Mouse (Mus musculus) hindbrain, embryonic 16.5 days (tissue): ENCODE measurements around the gene Gm10061. TPM values are rescaled to one million over a fixed set of nuclear protein-coding genes. Genes with fewer than 3 reads are reported as not detected.
"Not testable (repeated sequence)": the region's sequence is repeated elsewhere in the genome, so short reads cannot be mapped to it uniquely, and the experiment has no call there.

Experiments used
- ATAC-seq: fragments of 200-750 bp; cut with Nextera tagmentation; 2 replicates; pipeline ENCODE4 v1.8.0; 2017; ENCODE audit warnings: moderate TSS enrichment, moderate library complexity
- H3K27ac ChIP-seq: fragments of 300-500 bp; sonication (generic); 2 replicates; pipeline ENCODE4 v1.5.1; 2014; ENCODE audit warnings: low read depth, mild to moderate bottlenecking, control low read depth, low read length, moderate library complexity
- H3K27me3 ChIP-seq: fragments of 300-500 bp; sonication (generic); replicated peaks from 2 replicates; pipeline ENCODE4 v1.6.1; 2014; ENCODE audit warnings: low read length; ENCODE audit not compliant: control insufficient read depth, insufficient read depth
- H3K36me3 ChIP-seq: fragments of 300-500 bp; sonication (generic); 2 replicates; pipeline ENCODE4 v1.6.1; 2014; ENCODE audit warnings: mild to moderate bottlenecking, low read length, moderate library complexity, mixed read lengths; ENCODE audit not compliant: control insufficient read depth, insufficient read depth
- H3K4me1 ChIP-seq: fragments of 300-500 bp; sonication (generic); 2 replicates; pipeline ENCODE4 v1.6.1; 2014; ENCODE audit warnings: low read depth, low read length; ENCODE audit not compliant: control insufficient read depth, insufficient read depth
- H3K4me2 ChIP-seq: fragments of 300-500 bp; sonication (generic); 2 replicates; pipeline ENCODE4 v1.6.1; 2014; ENCODE audit warnings: mild to moderate bottlenecking, low read length, control low read depth, moderate library complexity
- H3K4me3 ChIP-seq: fragments of 300-500 bp; sonication (generic); 2 replicates; pipeline ENCODE4 v1.5.1; 2014; ENCODE audit warnings: mild to moderate bottlenecking, low read length, control low read depth, moderate library complexity
- H3K9ac ChIP-seq: fragments of 300-500 bp; sonication (generic); 2 replicates; pipeline ENCODE4 v1.6.1; 2014; ENCODE audit warnings: low read depth, mild to moderate bottlenecking, control low read depth, low read length, moderate library complexity
- H3K9me3 ChIP-seq: fragments of 300-500 bp; sonication (generic); 2 replicates; pipeline ENCODE4 v1.6.1; 2014; ENCODE audit warnings: mild to moderate bottlenecking, low read length, moderate library complexity; ENCODE audit not compliant: control insufficient read depth
- WGBS: fragments of 180-500 bp; shearing (Covaris S2); extraction: QIAGEN DNeasy Blood & Tissue Kit; methylation state at CpG from one replicate; pipeline ENCODE4 v1.1.7; 2014; 5-methylcytosine and 5-hydroxymethylcytosine counted together
- polyA plus RNA-seq: library from polyadenylated mRNA; unstranded; fragments of >200 nt; fragmentation: Nextera tagmentation; extraction: Ambion mirVana; gene quantifications from 2 replicates; pipeline ENCODE4 v1.2.1, GENCODE M21; 2015

Gm10061 gene
- not detected in 2 replicates for polyA plus RNA-seq

- WGBS: 100% methylated on average over 1 of the region's 1 CpGs
- no peaks in the 10 kb centered on the region for H3K4me1 ChIP-seq
- no peak within 1 kb of the TSS for H3K27ac ChIP-seq
- no peaks in the 10 kb centered on the region for H3K27me3 ChIP-seq
- H3K4me3 ChIP-seq: no peak within 1 kb of the TSS
- no peak within 1 kb of the TSS for H3K4me2 ChIP-seq
- H3K9me3 ChIP-seq: no peaks in the 10 kb centered on the region
- no peaks in the 10 kb centered on the region for H3K36me3 ChIP-seq
- ATAC-seq: no peak
- H3K9ac ChIP-seq: no peak within 1 kb of the TSS
Observed at GRCm38 (mm10) chr16:89150786-89151185, at the start of gene Gm10061. Gene Gm10061 (plus strand): TSS chr16:89151086.

GRCm38 (mm10) chr16:89140551-89140950 is 10.3 kb upstream of the Gm10061 start, which contains the start of gene Gm6358:
Gene Gm6358 (plus strand): TSS chr16:89140851.
- WGBS: 100% methylated on average over 1 of the region's 1 CpGs

GRCm38 (mm10) chr16:89157652-89158051 is 6.8 kb downstream of the Gm10061 start, which contains the start of gene Gm9789:
Gene Gm9789 (plus strand): TSS chr16:89157952.
- ATAC-seq: no peak
- H3K4me2 ChIP-seq: no peak within 1 kb of the TSS
- no peak within 1 kb of the TSS for H3K4me3 ChIP-seq
- H3K27ac ChIP-seq: no peak within 1 kb of the TSS
- no peaks in the 10 kb centered on the region for H3K27me3 ChIP-seq
- no peak within 1 kb of the TSS for H3K9ac ChIP-seq
- 89% methylated on average over 4 of the region's 4 CpGs for WGBS
- no peaks in the 10 kb centered on the region for H3K9me3 ChIP-seq
- H3K36me3 ChIP-seq: no peaks in the 10 kb centered on the region
- H3K4me1 ChIP-seq: no peaks in the 10 kb centered on the region

More at GRCm38 (mm10) chr16:89140551-89140950, 10.3 kb upstream of the Gm10061 start, which contains the start of gene Gm6358:
- no peak for ATAC-seq
- H3K27me3 ChIP-seq: no peaks in the 10 kb centered on the region
- H3K27ac ChIP-seq: no peak within 1 kb of the TSS
- no peak within 1 kb of the TSS for H3K4me3 ChIP-seq
- no peaks in the 10 kb centered on the region for H3K9me3 ChIP-seq
- H3K9ac ChIP-seq: no peak within 1 kb of the TSS
- no peaks in the 10 kb centered on the region for H3K4me1 ChIP-seq
- no peak within 1 kb of the TSS for H3K4me2 ChIP-seq
- H3K36me3 ChIP-seq: no peaks in the 10 kb centered on the region

DNA sequence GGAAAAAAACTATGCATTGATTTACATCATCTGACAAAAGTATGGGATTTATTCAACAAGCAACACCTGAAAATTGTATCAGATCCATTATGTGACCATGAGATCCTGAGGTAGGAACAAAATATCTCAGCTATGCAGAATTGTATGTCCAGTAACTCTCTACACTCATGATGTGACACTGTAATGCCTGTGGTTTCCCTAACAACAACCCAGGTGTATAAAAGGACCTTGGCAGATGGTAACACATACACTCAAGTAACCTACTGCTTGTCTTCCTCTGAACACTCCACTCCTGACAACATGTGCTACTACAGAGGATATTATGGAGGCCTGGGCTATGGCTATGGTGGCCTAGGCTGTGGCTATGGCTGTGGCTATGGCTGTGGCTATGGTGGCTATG is 18.3 kb downstream of the Gm10061 start, which contains the start of gene Gm7735:
Gene Gm7735 (plus strand): TSS at position 301 of the 400 bp plus-strand sequence.
- not testable (repeated sequence) for H3K4me2 ChIP-seq, H3K27ac ChIP-seq, H3K36me3 ChIP-seq, H3K9ac ChIP-seq, ATAC-seq, H3K27me3 ChIP-seq, H3K9me3 ChIP-seq, H3K4me3 ChIP-seq, H3K4me1 ChIP-seq

DNA sequence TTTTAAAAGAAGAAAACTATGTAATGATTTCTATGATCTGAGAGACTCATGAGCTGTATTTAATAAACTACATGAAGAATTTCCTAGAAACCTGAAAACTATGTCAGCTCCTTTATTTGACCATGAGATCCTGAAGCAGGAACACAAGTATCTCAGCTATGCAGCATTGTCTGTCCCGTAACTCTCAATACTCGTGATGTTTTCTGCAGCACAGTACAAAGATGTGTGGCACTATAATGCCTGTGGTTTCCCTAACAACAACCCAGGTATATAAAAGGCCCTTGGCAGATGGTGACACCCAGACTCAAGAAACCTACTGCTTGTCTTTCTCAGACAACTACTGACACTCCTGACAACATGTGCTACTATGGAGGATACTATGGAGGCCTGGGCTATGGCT is 23.5 kb downstream of the Gm10061 start, which contains the start of gene 1110057P08Rik:
Gene 1110057P08Rik (plus strand): TSS at position 301 of the 400 bp plus-strand sequence.
- Histone ChIP-seq H3K4me2 (no peak within 1 kb of the TSS), H3K9ac (no peak within 1 kb of the TSS)

GRCm38 (mm10) chr16:89188621-89189020 is 37.7 kb downstream of the Gm10061 start:
- no peak overlapping the region for H3K9ac ChIP-seq
- ATAC-seq: no peak
- H3K27me3 ChIP-seq: no peaks in the 10 kb centered on the region
- no peaks in the 10 kb centered on the region for H3K9me3 ChIP-seq
- H3K36me3 ChIP-seq: no peaks in the 10 kb centered on the region
- no peak overlapping the region for H3K27ac ChIP-seq
- H3K4me3 ChIP-seq: no peak overlapping the region
- no peak overlapping the region for H3K4me2 ChIP-seq
- WGBS: 87% methylated on average over 4 of the region's 4 CpGs
- H3K4me1 ChIP-seq: no peaks in the 10 kb centered on the region

More for the DNA sequence above, 23.5 kb downstream of the Gm10061 start, which contains the start of gene 1110057P08Rik:
- Histone ChIP-seq H3K36me3 (no peaks in the 10 kb centered on the region), H3K27ac (no peak within 1 kb of the TSS), H3K9me3 (no peaks in the 10 kb centered on the region), H3K4me3 (no peak within 1 kb of the TSS), H3K27me3 (no peaks in the 10 kb centered on the region), H3K4me1 (no peaks in the 10 kb centered on the region)
- no peak for ATAC-seq
- WGBS: 90% methylated on average over 2 of the region's 2 CpGs

Other genes starting within 250 kb of the Gm10061 start
- not detected in 2 replicates for gene Krtap19-9b, start 218.8 kb upstream of the Gm10061 start, polyA plus RNA-seq
- gene Krtap16-3, start 188.2 kb upstream of the Gm10061 start, polyA plus RNA-seq: not detected in 2 replicates
- gene Krtap22-2, start 140.3 kb upstream of the Gm10061 start, polyA plus RNA-seq: not detected in 2 replicates
- gene Gm10229, start 135.8 kb upstream of the Gm10061 start, polyA plus RNA-seq: not detected in 2 replicates
- gene Krtap6-1, start 119.4 kb upstream of the Gm10061 start, polyA plus RNA-seq: not detected in 2 replicates
- not detected in 2 replicates for gene Gm10228, start 109.6 kb upstream of the Gm10061 start, polyA plus RNA-seq
- gene Krtap6-5, start 103.2 kb upstream of the Gm10061 start, polyA plus RNA-seq: not detected in 2 replicates
- gene 1110025L11Rik, start 87.1 kb upstream of the Gm10061 start, polyA plus RNA-seq: not detected in 2 replicates
- gene Krtap6-3, start 67.1 kb upstream of the Gm10061 start, polyA plus RNA-seq: not detected in 2 replicates
- gene Gm6358, start 10.2 kb upstream of the Gm10061 start, polyA plus RNA-seq: not detected in 2 replicates
- not detected in 2 replicates for gene Gm9789, start 6.9 kb downstream of the Gm10061 start, polyA plus RNA-seq
- gene Gm7735, start 18.4 kb downstream of the Gm10061 start, polyA plus RNA-seq: not detected in 2 replicates
- gene 1110057P08Rik, start 23.6 kb downstream of the Gm10061 start, polyA plus RNA-seq: not detected in 2 replicates
- gene Krtap20-2, start 54.8 kb downstream of the Gm10061 start, polyA plus RNA-seq: not detected in 2 replicates